Mouse (Mus musculus) inflammation-experienced regulatory T-cells, adult 6 months (primary cell): ENCODE data around the gene Fev. TPM values are rescaled to one million over a fixed set of nuclear protein-coding genes. Genes with fewer than 3 reads are reported as not detected.

Experiments used
- ATAC-seq: one replicate; pipeline ENCODE4 v1.8.0; 2017
- polyA plus RNA-seq, 3 experiments: library from polyadenylated mRNA; unstranded; fragments of 100-300 nt; shearing (Covaris generic); gene quantifications; one replicate each; pipeline ENCODE4 v1.2.1; 2017

Gene Fev
- polyA plus RNA-seq = not detected

DNA sequence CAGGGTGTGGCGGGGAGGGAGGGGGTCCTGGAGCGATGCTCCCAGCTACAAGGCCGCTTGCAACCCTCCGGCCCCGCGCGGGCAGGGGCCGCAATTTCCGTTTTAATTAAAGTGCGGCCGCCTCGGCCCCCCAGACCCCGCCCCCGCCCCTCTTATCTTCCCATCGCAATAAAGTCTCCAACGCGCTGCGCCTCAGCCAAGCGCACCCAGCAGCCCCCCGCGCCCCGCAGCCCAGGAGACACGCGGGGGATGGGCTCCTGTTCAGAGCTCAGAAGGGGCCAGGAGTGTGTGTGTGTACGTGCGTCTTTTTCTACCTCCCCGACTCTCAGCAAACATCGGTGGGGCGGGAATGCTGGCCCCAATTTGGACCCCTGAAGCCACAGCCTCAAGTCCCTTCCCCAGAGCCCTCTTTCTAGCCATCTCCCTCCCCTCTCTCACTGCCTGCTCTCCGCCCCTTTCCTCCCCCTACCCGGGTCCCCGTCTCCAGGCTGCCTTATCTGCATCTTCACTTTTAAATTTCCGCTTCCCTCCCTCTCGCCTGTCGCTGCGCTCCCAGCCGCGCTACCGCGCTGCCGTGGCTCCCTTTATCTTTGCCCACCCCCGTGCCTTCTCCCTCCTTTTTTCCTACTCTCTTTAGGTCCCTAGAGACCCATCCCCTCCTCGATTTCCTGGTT lies at the start of gene Fev:
Gene Fev (minus strand): TSS at position 51 of the 674 bp plus-strand sequence.
- no peak for ATAC-seq

DNA sequence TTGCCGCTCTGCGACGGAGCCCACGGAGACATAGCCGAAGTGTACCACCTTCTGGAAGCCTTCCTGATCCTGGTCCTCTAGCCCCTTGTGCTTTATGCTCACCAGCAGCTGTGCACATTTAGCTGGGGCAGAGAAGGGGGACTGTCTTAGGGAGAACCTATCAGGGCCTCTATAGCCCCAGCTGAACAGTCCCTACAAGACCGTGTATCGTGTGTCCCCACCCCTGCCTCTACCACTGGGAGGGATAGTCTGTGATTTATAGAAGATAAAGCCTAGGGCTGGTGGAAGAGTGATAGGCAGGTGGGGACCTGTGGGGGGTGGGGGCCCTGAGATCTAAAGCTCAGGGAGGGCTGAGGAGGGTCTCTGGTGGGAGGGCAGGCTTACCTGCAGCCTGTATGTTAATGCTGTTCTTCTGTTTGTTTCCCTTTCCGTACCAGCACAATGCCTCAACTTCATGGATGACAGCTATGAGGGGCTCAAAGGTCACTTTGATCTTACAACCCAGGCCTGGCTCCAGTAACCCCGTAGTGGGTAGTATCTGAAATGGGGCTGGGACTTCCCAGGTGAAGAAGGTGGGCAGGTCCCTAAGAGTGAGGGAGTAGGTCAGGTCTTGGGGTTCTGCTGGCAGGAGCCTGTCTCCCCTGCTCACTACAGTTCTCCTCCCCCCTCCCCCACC lies 42.5 kb upstream of the Fev start:
- ATAC-seq = no peak

DNA sequence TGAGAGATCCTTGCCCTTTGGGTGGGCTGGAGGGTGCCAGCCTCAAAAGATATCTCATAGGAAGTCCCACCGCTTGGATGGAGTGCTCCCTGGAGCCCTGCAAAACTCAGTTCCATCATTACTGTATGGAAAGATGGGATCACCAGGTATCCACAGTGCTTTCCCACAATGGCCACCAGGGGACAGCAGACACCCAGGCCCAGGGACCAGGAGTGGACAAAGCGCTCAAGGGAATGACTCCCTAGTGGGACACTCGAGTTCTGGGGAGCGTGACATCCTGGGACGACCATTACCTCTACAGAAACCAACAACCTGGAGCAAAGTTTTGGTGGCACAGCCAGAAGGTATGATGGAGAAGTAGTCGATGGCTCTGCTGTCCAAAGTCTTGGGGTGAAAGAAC lies 41.5 kb upstream of the Fev start:
- ATAC-seq = no peak

DNA sequence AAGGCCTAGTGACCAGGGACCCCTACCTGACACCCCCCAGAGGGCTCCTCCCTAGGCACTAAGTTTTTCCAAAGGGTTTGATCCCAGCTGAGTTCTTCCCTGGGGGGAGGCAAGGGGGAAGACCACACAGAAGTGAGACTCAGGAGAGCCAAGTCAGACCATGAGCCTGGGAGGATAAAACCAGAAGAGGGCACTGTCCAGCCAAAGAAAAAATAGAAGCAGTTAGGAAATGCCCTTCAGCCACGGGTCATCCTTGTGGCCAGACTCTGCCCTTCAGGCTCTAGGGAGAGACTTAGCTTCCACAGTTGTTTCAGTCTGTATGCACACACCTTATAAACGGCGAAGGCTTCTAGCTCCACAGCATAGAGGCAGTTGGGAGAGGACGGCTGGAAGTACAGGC lies 39.2 kb upstream of the Fev start:
- no peak for ATAC-seq

DNA sequence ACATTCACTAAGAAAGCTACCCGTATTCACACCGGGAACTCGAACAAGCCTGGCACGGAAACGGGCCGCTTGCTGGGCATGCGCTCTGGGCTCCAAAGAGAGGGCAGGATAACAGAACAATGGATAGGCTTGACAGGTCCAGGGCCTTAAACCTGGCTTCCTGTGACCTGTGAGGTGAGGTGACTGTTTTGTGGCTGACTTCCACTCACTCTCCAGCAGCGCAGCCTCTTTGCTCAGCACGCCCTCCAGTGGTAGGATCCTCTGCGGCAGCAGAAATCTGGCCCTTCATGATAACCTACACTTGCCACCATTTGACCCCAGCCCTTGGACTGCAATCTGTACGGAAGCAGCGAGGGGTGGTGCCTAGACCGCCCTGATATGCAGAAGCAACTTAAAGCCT lies 30.5 kb upstream of the Fev start:
- ATAC-seq = no peak

DNA sequence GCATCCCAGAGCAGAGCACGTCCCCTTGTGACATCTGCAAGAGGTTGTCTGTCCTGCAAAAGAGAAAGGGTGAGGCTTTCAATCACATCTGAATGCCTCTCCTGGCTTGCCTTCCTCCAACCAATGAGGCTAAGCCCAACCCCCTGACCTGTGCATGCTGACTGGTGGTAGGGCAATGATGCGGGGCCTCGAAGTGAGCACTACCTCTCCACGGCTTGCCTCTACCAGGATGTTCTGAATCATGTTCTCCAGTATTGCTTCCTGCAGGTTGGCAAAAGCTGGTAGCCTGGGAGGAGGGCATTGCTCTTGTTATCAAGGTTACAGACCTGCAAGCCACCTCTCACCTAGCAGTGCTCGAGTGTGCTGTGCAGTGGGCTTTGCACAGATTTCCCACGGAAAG lies 17.0 kb upstream of the Fev start:
- no peak for ATAC-seq

DNA sequence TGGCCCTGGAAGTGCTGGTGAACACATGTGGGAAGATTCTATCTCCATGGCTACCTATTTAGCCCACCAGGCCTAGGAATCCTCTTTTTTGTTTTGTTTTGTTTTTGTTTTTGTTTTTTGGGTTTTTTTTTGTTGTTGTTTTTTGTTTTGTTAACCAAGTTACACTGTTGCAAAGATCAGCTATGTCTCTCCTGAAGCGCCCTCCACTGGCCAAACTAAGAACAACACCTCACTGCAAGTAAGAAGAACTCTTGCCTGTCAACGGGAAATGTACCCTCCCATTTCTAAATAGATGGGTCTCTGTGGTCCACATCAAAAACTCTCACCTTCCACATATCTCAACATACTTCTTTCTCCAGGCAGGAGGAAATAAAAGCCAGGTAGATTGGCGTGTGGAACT lies 16.5 kb upstream of the Fev start:
- ATAC-seq = no peak

DNA sequence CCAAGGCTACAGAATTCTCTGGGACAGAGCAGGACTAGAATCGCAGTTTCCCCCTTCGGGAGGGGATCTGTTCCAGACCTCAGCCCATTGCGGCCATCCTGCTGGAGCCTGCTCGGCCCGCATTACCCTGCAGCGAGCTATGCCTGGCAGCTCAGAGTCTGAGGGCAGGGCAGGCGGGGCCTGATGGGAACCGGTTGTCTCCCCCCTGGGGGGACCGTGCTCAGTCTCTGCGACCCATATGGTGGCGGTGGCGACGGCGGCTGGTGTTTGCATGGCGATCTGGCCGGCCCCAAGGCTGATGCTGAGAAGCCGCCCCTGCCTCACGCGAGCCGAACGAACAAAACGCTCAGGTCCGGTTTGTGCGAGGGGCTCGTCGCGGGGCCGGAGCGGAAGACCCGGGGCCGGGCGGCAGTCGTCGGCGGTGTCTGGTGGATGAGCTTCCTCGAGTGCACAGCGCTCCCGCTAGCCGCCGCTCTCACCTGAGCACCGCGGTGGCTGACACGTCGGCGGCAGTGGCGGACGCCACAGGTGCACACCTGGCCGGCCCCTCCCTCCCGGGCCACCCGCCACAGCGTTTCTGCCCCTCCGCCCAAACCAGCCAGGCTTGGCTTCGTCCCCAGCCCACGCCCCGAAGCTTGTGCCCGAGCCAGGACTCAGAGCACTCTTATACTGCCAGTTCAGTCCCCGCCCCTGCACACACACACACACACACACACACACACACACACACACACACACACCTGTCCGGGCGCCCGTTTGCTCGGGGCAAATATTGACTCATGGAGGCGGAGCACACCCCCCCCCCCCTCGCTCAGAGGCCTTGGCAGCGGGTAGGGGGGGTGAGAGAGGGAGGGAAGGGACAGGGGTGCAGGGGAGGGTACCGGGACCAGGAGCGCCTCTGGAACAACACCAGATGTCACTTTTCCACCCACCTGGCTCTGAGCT lies 15.4 kb upstream of the Fev start:
- no peak for ATAC-seq

DNA sequence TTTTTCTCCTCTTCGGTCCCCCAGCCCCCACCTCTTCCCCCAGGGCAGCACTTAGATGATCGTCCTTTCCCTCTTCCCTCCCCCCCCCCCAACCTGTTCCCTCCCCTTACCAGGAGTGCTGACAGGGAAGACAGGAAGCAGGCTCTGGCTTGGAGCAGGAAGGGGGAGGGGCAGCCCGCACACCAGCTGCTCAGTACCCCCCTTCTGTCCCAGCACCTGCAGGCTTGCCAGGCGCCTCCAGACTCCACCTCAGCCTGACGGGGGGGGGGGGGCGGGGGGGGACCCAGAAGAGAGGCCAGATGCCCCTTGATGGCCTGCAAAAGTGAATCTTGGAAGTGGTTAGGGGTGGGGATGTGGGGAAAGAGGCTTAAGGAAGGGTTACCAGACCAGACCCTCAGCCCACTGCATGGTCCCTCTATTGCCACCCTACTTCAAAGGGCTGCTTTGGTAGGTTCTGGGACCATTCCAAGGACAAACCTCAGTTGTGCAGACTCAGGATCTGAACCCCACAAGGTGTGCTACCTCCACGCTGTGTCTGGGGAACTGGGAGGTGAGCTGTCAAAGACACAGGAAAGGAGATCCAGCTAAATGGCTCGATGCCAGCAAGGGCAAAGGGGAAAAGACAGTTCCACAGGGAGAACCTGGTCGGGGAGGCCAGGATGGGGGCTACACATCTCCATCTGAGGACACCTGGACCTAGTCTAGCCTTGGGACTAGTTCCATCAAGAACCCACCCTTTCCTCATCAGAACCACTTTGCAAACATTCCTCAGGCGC lies 13.6 kb upstream of the Fev start:
- ATAC-seq = no peak

DNA sequence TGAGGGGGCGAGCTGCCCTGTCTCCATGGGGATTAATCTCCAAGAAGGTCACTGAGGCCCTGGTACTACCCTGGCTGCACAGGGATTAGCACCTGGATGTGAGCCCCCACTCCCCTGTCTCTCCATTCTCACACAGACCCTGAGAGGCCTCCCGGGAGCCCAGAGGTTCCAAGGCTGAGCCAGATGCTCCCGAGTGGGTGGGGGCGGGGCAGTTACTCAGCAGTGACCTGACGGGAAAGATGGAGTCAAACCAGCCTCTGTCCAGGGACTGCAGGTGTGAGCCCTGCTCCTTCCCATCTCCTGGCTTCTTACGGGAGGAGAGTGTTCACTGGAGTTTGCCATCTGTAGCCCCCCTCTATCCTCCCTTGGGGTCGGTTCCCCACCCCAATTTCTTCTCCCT lies 12.8 kb upstream of the Fev start:
- no peak for ATAC-seq

DNA sequence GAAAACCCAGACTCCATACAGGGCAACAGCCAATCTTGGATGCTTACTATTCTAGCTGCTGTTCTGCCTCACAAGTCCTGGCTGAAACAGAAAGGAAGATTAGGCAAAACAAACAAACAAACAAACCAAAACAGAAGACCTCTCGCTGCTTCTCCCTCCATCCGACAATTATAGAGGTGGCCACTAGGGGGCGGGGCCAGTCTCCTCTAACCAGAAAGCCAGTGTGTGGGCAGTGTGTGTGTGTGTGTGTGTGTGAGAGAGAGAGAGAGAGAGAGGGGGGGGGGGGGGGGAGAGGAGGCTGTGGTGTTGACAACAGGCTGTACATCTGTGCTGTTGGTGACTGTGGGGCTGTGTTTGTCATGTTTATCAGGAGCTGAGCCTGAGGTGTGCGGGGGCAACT lies 9.7 kb upstream of the Fev start:
- no peak for ATAC-seq

DNA sequence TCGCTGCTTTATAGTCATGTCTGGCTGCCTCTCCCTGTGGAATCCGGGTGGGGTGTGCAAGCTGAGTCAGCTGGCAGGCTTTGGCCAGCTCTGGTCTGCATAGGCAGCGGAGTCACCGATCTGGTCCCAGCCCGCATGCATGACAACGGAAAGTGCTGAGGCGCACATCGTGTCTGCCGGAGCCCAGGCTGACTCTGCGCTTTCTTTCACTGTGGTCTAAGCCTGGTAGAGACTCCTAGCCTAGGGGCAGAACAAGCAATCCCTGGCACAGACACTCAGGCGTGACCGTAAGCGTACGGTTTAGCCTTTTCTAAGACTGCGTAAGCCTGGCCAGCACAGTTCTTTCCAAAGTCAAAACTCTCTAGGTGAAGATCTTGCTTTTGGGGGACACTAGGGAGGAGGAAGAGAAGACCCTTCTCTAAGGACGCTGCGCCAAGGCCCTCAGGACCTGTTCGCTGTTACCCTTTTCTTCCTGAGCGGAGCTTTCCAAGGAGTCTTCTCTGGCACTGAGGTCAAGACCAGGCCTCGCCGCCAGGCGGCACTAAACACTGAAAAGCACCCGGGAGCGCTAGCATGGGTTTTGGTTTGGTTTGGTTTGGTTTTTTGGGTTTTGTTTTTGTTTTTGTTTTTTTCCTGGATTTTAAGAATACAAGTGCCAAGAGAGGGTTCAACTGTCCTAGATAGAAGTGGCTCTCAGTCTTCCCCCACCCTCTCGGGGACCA lies 8.1 kb upstream of the Fev start, which contains the start of gene Cryba2:
Gene Cryba2 (minus strand): TSS at position 10 of the 722 bp plus-strand sequence.
- no peak for ATAC-seq

DNA sequence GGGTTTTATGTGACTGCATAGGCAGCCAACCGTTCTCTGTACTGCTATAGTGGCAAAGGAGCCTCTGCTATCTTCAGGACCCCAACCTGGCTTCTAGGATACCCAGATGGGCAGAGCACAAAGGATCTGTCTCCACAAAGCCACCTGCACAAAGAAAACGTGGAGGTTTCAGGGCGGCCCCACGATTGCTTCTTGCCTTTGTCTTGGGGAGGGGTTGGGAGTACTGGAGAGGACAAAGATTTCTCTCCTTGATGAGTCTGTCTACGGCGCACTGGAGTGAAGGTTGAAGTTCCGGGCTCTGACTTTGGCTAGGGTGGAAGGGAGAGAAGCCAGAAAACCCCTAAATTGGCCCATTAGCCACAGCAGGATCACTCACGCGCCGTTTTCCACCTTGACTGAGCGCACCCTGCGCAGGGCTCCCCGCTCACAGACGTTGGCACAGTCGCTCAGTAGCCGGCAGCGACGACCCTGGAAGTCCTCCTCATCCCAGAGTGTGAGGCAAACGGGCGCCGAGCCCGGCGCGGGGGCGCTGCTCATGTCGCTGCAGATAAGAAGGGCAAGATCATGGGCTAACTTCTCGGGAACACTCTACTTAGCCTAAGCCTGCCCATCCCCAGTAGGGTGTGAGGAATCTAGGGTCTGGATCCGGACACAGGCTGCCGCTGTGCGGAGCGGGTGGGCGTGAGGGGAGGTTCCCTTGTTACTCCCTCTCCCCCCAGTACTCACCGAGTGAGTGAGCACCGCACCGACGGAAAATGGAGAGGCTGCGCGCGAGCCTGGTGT lies 7.3 kb upstream of the Fev start:
- ATAC-seq = no peak

DNA sequence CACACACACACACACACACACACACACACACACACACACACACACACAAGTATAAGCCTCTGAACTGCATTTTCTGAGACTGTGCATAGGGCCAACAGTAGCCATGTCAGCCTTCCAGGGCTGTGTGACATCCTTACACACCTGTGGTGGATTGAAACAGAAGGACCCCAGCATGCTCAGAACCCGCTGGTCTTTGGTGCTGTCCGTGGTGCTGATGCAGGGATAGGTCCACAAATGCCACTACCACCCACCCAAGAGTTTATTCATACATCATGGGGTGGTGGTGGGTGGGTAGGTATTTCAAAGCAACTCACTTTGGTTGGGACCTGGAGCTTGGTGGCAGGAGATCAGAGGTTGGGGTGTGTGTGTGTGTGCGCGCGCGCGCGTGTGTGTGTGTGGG lies 6.3 kb upstream of the Fev start:
- ATAC-seq = no peak

DNA sequence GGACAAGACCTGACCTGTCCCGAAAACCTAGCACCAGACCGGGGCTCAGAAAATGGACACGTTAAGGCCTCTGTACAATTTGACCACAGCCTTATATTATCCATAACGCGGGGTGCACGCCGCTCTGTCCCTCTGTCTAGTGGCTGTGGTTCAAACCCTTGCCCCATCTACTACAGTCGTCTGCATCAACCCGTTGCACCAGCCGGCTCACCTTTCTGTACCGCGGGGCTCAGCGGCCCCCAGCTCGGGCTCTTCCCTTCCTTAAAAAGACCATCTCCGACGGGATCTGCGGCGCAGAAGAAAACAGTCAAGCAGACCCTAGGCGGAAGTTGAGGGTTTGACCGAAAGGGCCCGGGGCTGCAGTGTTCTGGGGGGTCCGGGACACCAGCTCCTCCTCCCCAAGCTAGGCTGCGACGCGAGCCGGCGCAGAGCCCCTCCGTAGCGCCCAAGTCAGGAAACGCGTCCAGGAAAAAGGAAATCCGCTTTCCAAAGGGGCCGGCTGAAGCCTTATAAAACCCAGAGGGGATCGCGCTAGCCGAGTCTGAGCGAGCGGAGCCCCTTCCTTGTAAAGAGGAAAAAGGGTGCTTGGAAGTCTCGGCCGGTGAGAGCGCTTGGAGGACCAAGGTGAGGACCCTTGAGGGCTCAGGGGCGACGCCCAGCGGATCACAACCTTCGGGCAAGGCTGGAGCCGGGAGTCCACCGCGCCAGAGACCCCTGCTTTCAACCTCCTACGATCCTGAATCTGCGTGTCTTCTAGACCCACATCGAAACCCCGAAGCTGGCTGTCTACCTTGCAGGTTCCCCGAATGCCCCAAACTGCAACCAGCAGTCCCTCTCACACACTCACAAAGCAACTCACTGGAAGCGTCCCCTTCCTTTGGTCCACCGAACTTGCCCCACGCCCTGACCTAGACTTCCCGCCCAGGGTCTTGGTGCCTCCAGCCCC lies 750 bp downstream of the Fev start:
- no peak for ATAC-seq

DNA sequence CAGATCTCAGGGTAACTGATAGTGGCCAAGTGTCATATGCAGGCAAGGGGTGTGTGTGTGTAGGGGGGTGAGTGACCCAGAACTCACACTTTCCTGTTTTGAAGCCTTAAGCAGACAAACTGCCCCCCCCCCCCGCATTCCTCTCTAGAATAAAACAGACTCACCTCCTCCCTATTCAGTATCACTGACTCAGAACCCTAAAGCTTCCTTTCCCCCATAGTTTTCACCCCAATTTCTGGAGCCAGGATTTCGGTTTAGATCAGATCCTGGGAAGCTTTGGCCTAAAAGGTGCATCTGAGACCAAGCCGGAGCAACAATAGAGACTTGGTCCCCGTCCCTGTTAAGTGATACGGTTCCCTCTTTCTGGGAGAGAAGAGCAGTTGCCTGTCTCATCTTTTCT lies 1.8 kb downstream of the Fev start:
- no peak for ATAC-seq

DNA sequence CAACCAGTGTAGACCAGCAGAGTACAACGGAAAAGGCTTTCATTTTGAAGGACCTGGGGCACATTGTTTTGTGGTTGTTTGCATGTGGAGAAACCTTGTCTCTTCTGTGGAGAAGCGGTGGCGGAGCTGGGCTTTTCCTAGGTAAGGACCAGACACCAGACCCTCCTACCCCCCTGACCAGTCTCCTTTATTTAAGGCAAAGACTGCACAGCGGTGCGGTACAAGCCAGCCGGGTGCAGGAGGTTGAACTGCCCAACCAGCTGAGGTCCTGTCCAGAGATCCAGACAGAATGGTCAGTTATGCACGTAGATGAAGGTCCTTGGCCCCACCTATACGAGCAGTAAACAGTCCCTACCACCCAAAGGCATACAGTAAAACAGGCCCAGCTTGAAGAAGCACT lies 2.4 kb downstream of the Fev start:
- ATAC-seq = no peak

DNA sequence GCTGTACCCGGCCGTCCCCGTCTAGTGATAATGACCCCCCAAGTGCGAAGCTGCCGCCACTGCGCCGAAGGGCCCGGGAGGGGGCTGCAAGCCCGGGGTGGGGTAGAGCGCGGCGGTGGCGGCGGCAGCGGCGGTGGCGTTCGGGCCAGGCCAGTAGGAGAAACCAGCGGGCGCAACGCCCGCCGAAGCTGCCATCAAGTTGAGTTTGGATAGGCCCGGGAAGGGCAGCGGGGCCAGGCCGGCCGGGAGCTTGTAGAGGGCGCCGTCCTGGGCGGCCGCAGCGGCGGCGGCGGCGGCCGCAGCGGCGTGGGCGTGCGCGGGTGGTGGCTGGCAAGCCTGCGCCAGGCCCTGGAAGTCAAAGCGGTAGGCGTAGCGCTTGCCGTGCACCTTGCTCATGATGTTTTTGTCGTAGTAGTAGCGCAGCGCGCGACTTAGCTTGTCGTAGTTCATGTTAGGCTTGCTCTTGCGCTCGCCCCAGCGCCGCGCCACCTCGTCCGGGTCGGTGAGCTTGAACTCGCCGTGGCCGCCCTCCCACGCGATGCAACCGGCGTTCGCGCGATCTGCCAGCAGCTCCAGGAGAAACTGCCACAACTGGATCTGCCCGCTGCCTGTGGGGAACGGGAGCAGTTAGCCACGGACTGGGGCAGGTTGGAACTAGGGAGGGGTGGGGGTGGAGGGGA lies 3.0 kb downstream of the Fev start:
- no peak for ATAC-seq

DNA sequence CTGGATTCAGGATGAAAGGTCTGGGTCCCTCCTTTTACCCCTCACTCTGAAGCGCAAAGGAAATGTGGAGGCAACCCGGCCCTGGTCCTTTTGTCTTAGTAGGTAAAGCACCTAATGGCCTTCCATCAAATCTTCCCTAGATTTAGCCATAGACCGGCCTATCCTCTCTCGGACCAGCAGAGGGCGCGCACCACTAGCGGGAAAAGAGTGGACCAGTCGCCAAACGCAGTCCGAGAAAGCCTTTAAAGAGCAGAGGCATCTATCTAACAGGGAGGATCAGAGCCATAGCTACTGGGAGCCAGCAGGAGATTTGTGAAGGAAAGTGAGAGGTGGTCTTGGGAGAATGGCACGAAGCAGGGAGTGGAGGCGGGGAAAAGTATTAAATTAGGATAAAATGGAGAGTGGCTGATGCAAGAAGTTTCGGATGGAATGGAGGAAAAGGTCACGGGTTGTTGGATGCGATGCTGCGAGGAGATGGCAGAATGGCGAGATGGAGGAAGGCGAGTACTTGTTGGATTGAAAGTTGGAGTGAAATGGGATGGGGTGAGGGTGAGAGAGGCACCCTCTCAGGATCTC lies 4.3 kb downstream of the Fev start:
- ATAC-seq = no peak
